Mouse (Mus musculus): ENCODE measurements around the gene Cdhr3.

GRCm38 (mm10) chr12:33102342-33103115 is 9.9 kb upstream of the Cdhr3 start:
- TF ChIP-seq GATA1 (IDR thresholded peaks at IDR 0.05; ENCODE audit: borderline replicate concordance, low read length) (no peak), FLI1 (IDR thresholded peaks at IDR 0.05; ENCODE audit: low read length) (no peak)

All from megakaryocyte, embryonic 14.5 days (primary cell).